In the genomic region with DNA sequence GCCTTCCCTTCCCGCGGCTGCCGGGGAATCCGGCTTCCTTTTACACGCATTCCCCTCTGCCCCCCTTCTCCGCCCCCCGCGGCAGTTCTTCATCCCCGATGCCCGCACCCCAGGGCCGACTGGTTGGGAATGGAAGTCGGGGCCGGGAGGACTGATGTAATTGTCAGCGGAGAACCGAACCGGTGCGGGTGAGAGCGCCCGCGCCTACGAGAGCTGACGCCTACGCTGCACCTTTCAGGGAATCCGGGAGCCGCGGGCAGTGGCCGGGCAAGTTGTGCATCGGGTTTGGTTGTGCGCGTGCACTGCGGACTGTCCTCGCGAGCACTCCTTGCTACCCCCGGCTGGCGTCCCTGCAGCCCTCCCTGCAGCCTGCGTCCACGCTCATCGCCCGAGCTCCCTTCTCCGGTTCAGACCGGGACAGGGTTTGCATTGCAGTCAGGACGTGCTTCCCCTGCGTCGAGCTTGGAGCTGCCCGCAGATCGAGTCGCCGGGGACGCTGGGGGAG, we compare ENCODE assay signal across 9 mouse cellular contexts. TPM values are rescaled to one million over a fixed set of nuclear protein-coding genes. Genes with fewer than 3 reads are reported as not detected.
DNase-seq lines count a peak whose midpoint lies in the region; ATAC-seq and TF ChIP-seq lines count a peak whose summit lies in the region.
"Had no signal": no experiment of that assay in that cellular context is flagged by ENCODE, and none has a peak within 500 bp of the region (broad histone marks: within the 10 kb centered on the region; RNA-seq: fewer than 3 reads in every experiment).

No protein-coding gene starts in this region.

- H3K27ac ChIP-seq in thymus, adult 2 months (ENCODE audit: control insufficient read depth, insufficient read depth, low read length) = no peak overlapping the region
- peak overlapping the region; percentile 76 for H3K27ac ChIP-seq in intestine, postnatal 0 days (ENCODE audit: low read depth, low read length)
- H3K27ac ChIP-seq in midbrain, embryonic 11.5 days (ENCODE audit: low read depth, low read length) = peak overlapping the region; percentile 45

- H3K27me3 ChIP-seq in thymus, adult 2 months (ENCODE audit: control insufficient read depth, insufficient read depth, low read length) = peaks cover 19% of the 10 kb centered on the region; the same call in 1 of the 2 replicates
- no peaks in the 10 kb centered on the region for H3K27me3 ChIP-seq in intestine, postnatal 0 days (replicated peaks; ENCODE audit: control insufficient read depth, insufficient read depth, low read length)
- H3K27me3 ChIP-seq in midbrain, embryonic 11.5 days (ENCODE audit: control insufficient read depth, insufficient read depth, low read length) = peaks cover 11% of the 10 kb centered on the region; the same call in 1 of the 2 replicates
- no peaks in the 10 kb centered on the region for H3K27me3 ChIP-seq in splenic B cell, adult 2 months (ENCODE audit: control insufficient read depth, insufficient read depth, low read length, poor library complexity, severe bottlenecking)

- DNase-seq in thymus, adult 2 months = peak; percentile 1
- no peak for DNase-seq in thymus, postnatal 10 days (ENCODE audit: low spot score in 2 of 2)
- DNase-seq in embryo, embryonic 9.5 days (ENCODE audit: extremely low spot score) = peak; percentile 83
- peak; percentile 94 for DNase-seq in heart, adult 11 months
- peak; percentile 77 to 81 for DNase-seq in left cerebral cortex, postnatal 36 days (ENCODE audit: low spot score in 2 of 2)
- peak; percentile 98 for DNase-seq in midbrain, embryonic 11.5 days (ENCODE audit: low spot score, missing footprints)
- DNase-seq in splenic B cell, adult 2 months (ENCODE audit: low read depth, low spot score) = peak; percentile 7

- peaks cover 12% of the 10 kb centered on the region for H3K4me1 ChIP-seq in thymus, adult 2 months (replicated peaks; ENCODE audit: control insufficient read depth, insufficient read depth, low read length)
- H3K4me1 ChIP-seq in intestine, postnatal 0 days (replicated peaks; ENCODE audit: control insufficient read depth, insufficient read depth, low read length) = no peaks in the 10 kb centered on the region
- H3K4me1 ChIP-seq in midbrain, embryonic 11.5 days (ENCODE audit: control insufficient read depth, insufficient read depth, low read length) = peaks cover 4% of the 10 kb centered on the region; the same call in 1 of the 2 replicates

- no peaks in the 10 kb centered on the region for H3K36me3 ChIP-seq in thymus, adult 2 months (ENCODE audit: control insufficient read depth, insufficient read depth, low read length)
- H3K36me3 ChIP-seq in intestine, postnatal 0 days (ENCODE audit: control insufficient read depth, insufficient read depth) = no peaks in the 10 kb centered on the region
- no peaks in the 10 kb centered on the region for H3K36me3 ChIP-seq in midbrain, embryonic 11.5 days (ENCODE audit: control insufficient read depth, insufficient read depth, low read length)
- no peaks in the 10 kb centered on the region for H3K36me3 ChIP-seq in splenic B cell, adult 2 months (ENCODE audit: control insufficient read depth, insufficient read depth, low read length, poor library complexity, severe bottlenecking)
- H3K36me3 ChIP-seq: G1E had no signal

- H3K4me2 ChIP-seq in intestine, postnatal 0 days (replicated peaks; ENCODE audit: low read depth) = peak overlapping the region; percentile 98
- H3K4me2 ChIP-seq in midbrain, embryonic 11.5 days = peak overlapping the region; percentile 96

- intact Hi-C loops in left cerebral cortex, postnatal 36 days (cut with DNase I) = loop anchor here (2.0 kb wide), 1 partner anchor 36 kb away; no protein-coding TSS in a partner anchor

- no peak for TF ChIP-seq POLR2A in thymus, adult 2 months (IDR thresholded peaks at IDR 0.05; ENCODE audit: control insufficient read depth, extremely low read depth, insufficient read depth, low read length, poor library complexity)

- peak overlapping the region; percentile 27 for H3K4me3 ChIP-seq in thymus, adult 2 months (ENCODE audit: control insufficient read depth, insufficient read depth, low read length)
- H3K4me3 ChIP-seq in intestine, postnatal 0 days (ENCODE audit: low read depth, low read length) = peak overlapping the region; percentile 96
- peak overlapping the region; percentile 76 for H3K4me3 ChIP-seq in midbrain, embryonic 11.5 days (ENCODE audit: low read depth, low read length)

- H3K9ac ChIP-seq in intestine, postnatal 0 days (ENCODE audit: low read depth, low read length) = peak overlapping the region; percentile 86
- peak overlapping the region; percentile 85 for H3K9ac ChIP-seq in midbrain, embryonic 11.5 days (ENCODE audit: low read length)

- WGBS in thymus, adult 2 months = 1% methylated on average over 47 of the region's 49 CpGs
- under 1% methylated on average over 48 of the region's 49 CpGs for WGBS in intestine, postnatal 0 days
- WGBS in midbrain, embryonic 11.5 days = under 1% methylated on average over 45 of the region's 49 CpGs

- ATAC-seq in intestine, postnatal 0 days = peak; percentile 54
- peak; percentile 74 for ATAC-seq in midbrain, embryonic 11.5 days (ENCODE audit: low FRiP score)

- H3K9me3 ChIP-seq in intestine, postnatal 0 days (ENCODE audit: control insufficient read depth) = no peaks in the 10 kb centered on the region
- H3K9me3 ChIP-seq in midbrain, embryonic 11.5 days (ENCODE audit: control insufficient read depth, low read length) = no peaks in the 10 kb centered on the region

- TF ChIP-seq CTCF in thymus, adult 2 months (IDR thresholded peaks at IDR 0.05; ENCODE audit: borderline replicate concordance, control insufficient read depth, extremely low read depth, insufficient read depth, low read length, poor library complexity) = no peak
- TF ChIP-seq CTCF in intestine, postnatal 0 days (IDR thresholded peaks at IDR 0.05; ENCODE audit: low read depth) = no peak

RNA-seq across cellular contexts. Expression of a gene that starts 0.7 kb away (rescaled TPM):
- polyA plus RNA-seq in thymus, adult 2 months (2012; rRNA removed) = 6.1 and 7.1 TPM in 2 replicates
- 30.8 and 34.1 TPM in 2 replicates for polyA plus RNA-seq in intestine, postnatal 0 days (2015; fragmentation: Nextera tagmentation; extraction: Ambion mirVana)
- 10 to 100 TPM; 43.0 to 60.1 TPM for total RNA-seq in left cerebral cortex, postnatal 36 days (2021)
- 10.9 and 11.1 TPM in 2 replicates for polyA plus RNA-seq in midbrain, embryonic 11.5 days (2014; fragmentation: Nextera tagmentation; extraction: Ambion mirVana)
- polyA plus RNA-seq: G1E had no signal

RNA-seq across cellular contexts. Expression of a gene that starts 37.2 kb away (rescaled TPM):
- 18.8 and 20.8 TPM in 2 replicates for polyA plus RNA-seq in thymus, adult 2 months (2012; rRNA removed)
- 10.7 and 12.1 TPM in 2 replicates for polyA plus RNA-seq in intestine, postnatal 0 days (2015; fragmentation: Nextera tagmentation; extraction: Ambion mirVana)
- total RNA-seq in left cerebral cortex, postnatal 36 days (2021) = 10 to 100 TPM; 36.2 to 38.1 TPM
- polyA plus RNA-seq in midbrain, embryonic 11.5 days (2014; fragmentation: Nextera tagmentation; extraction: Ambion mirVana) = 17.3 and 17.5 TPM in 2 replicates

RNA-seq across cellular contexts. Expression of a gene that starts 46.7 kb away (rescaled TPM):
- polyA plus RNA-seq in thymus, adult 2 months (2012; rRNA removed) = not detected in 2 replicates
- polyA plus RNA-seq in intestine, postnatal 0 days (2015; fragmentation: Nextera tagmentation; extraction: Ambion mirVana) = not detected in 2 replicates
- not detected for total RNA-seq in left cerebral cortex, postnatal 36 days (2021)
- polyA plus RNA-seq in midbrain, embryonic 11.5 days (2014; fragmentation: Nextera tagmentation; extraction: Ambion mirVana) = not detected in 2 replicates
- total RNA-seq: G1E had no signal
- polyA plus RNA-seq: G1E had no signal

Comparison
In these comparisons a context has a peak if more than half of its experiments do, and no peak if none do; other contexts are left out.
1. DNase-seq: peak in thymus, adult 2 months (single experiment), embryo, embryonic 9.5 days (single experiment), heart, adult 11 months (single experiment), left cerebral cortex, postnatal 36 days (2 of 2), midbrain, embryonic 11.5 days (single experiment) and splenic B cell, adult 2 months (single experiment); none in thymus, postnatal 10 days (0 of 2).
2. H3K4me3 ChIP-seq: peak in every context shown above with its lines; median percentile 96 in intestine, postnatal 0 days; 76 in midbrain, embryonic 11.5 days; 27 in thymus, adult 2 months.